In genomic region chr1:154198896-154199295, GRCm38 (mm10) we compare ENCODE assay signal across 34 mouse cellular contexts. TPM values are rescaled to one million over a fixed set of nuclear protein-coding genes. Genes with fewer than 3 reads are reported as not detected.
"Had no signal": no experiment of that assay in that cellular context is flagged by ENCODE, and none has a peak within 500 bp of the region (broad histone marks: within the 10 kb centered on the region; RNA-seq: fewer than 3 reads in every experiment).

No protein-coding gene starts in this region.

- H3K4me1 ChIP-seq: liver, embryonic 12.5 days; liver, embryonic 13.5 days; liver, embryonic 15.5 days; lung, embryonic 15.5 days; megakaryocyte, embryonic 14.5 days; midbrain, embryonic 12.5 days; midbrain, embryonic 13.5 days; midbrain, embryonic 15.5 days had no signal

- H3K9me3 ChIP-seq: limb, embryonic 10.5 days; limb, embryonic 12.5 days; limb, embryonic 13.5 days; limb, embryonic 15.5 days; liver, embryonic 12.5 days; liver, embryonic 13.5 days; liver, embryonic 15.5 days; lung, embryonic 15.5 days; megakaryocyte, embryonic 14.5 days; midbrain, embryonic 10.5 days; midbrain, embryonic 12.5 days; midbrain, embryonic 13.5 days; midbrain, embryonic 15.5 days; neural tube, embryonic 12.5 days had no signal

- H3K4me2 ChIP-seq: limb, embryonic 12.5 days; limb, embryonic 13.5 days; limb, embryonic 15.5 days; liver, embryonic 11.5 days; liver, embryonic 12.5 days; liver, embryonic 13.5 days; liver, embryonic 15.5 days; lung, embryonic 14.5 days; lung, embryonic 15.5 days; midbrain, embryonic 11.5 days; midbrain, embryonic 12.5 days; midbrain, embryonic 13.5 days; midbrain, embryonic 15.5 days; neural tube, embryonic 12.5 days had no signal

- H3K9ac ChIP-seq: limb, embryonic 12.5 days; limb, embryonic 13.5 days; limb, embryonic 15.5 days; liver, embryonic 12.5 days; liver, embryonic 13.5 days; liver, embryonic 14.5 days; liver, embryonic 15.5 days; liver, postnatal 0 days; lung, embryonic 14.5 days; lung, embryonic 15.5 days; midbrain, embryonic 12.5 days; midbrain, embryonic 13.5 days; midbrain, embryonic 15.5 days; neural tube, embryonic 12.5 days had no signal

- H3K36me3 ChIP-seq: limb, embryonic 10.5 days; limb, embryonic 12.5 days; limb, embryonic 13.5 days; limb, embryonic 15.5 days; liver, embryonic 12.5 days; liver, embryonic 13.5 days; liver, embryonic 15.5 days; lung, embryonic 15.5 days; midbrain, embryonic 10.5 days; midbrain, embryonic 12.5 days; midbrain, embryonic 13.5 days; midbrain, embryonic 15.5 days; neural tube, embryonic 12.5 days had no signal

- H3K27ac ChIP-seq: limb, embryonic 10.5 days; limb, embryonic 12.5 days; limb, embryonic 13.5 days; limb, embryonic 15.5 days; liver, embryonic 12.5 days; liver, embryonic 13.5 days; liver, embryonic 14.5 days; liver, embryonic 15.5 days; lung, embryonic 15.5 days; macrophage; midbrain, embryonic 10.5 days; midbrain, embryonic 12.5 days; midbrain, embryonic 13.5 days; midbrain, embryonic 15.5 days; neural tube, embryonic 12.5 days had no signal

- ATAC-seq: liver, embryonic 12.5 days; liver, postnatal 0 days; lung, postnatal 0 days; midbrain, embryonic 13.5 days; midbrain, embryonic 15.5 days; midbrain, embryonic 16.5 days had no signal

- H3K4me3 ChIP-seq: limb, embryonic 10.5 days; limb, embryonic 12.5 days; limb, embryonic 13.5 days; limb, embryonic 15.5 days; liver, embryonic 12.5 days; liver, embryonic 13.5 days; liver, embryonic 15.5 days; lung, embryonic 15.5 days; megakaryocyte, embryonic 14.5 days; midbrain, embryonic 10.5 days; midbrain, embryonic 12.5 days; midbrain, embryonic 13.5 days; midbrain, embryonic 15.5 days; myocyte; neural tube, embryonic 12.5 days had no signal

- DNase-seq: left cerebral cortex, postnatal 4 days; liver; liver, embryonic 13.5 days; liver, postnatal 0 days; lung, adult 18-20 months; lung, adult 2 months; lung, embryonic 14.5 days; lung, postnatal 10 days; lung, postnatal 14 days; lung, postnatal 36 days; lung, postnatal 4 days; midbrain, embryonic 14.5 days had no signal

RNA-seq across cellular contexts. Expression of gene Zfp648, which starts 2.1 kb away (rescaled TPM):
- polyA plus RNA-seq: liver, adult 2 months; liver, embryonic 11.5 days; liver, embryonic 13.5 days; liver, embryonic 14.5 days; liver, embryonic 15.5 days; liver, embryonic 16.5 days; liver, postnatal 0 days; lung, embryonic 14.5 days; lung, postnatal 0 days; macrophage; midbrain, embryonic 10.5 days; midbrain, embryonic 11.5 days; midbrain, embryonic 13.5 days; myocyte had no signal
